Mouse (Mus musculus): ENCODE results near the gene Fcgr2b. TPM values are rescaled to one million over a fixed set of nuclear protein-coding genes. Genes with fewer than 3 reads are reported as not detected.

Fcgr2b gene
- polyA plus RNA-seq, 1 experiment, result 36.1 TPM

- DNase-seq (ENCODE audit: low spot score), result no peak
Measured at GRCm38 (mm10) chr1:170927378-170927777, 49.0 kb downstream of the Fcgr2b start, which contains the start of gene Fcrla. Fcrla (minus strand) TSS chr1:170927583.

DNA sequence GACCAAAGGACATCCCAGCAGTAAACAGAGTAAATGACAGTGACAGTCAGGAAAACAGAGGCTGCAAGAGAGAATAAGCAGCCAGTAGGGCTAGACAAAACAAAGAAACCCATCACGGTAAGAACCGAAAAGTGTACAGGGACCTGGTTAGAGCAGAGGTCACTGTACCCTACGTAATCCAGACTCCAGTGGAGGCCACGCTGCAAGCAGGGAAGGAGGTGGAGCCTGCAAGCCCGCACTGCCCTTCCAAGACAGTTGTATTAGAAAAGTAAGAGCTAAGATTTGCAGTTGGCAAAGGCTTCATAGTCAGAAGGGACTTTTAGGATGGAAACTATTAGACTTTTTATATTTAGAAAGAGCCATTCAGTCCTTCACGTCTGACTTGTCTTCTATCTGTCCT, 49.4 kb downstream of the Fcgr2b start:
- DNase-seq (ENCODE audit: low spot score), result no peak

GRCm38 (mm10) chr1:170924485-170924884, 51.9 kb downstream of the Fcgr2b start:
- DNase-seq (ENCODE audit: low spot score), result no peak

- no peak for DNase-seq (ENCODE audit: low spot score)
Measured at GRCm38 (mm10) chr1:170919308-170919707, 57.0 kb downstream of the Fcgr2b start.

- no peak for DNase-seq (ENCODE audit: low spot score)
Measured at GRCm38 (mm10) chr1:170915657-170916056, 60.7 kb downstream of the Fcgr2b start.

- DNase-seq (ENCODE audit: low spot score), result no peak
Measured at GRCm38 (mm10) chr1:170912891-170913615, 63.3 kb downstream of the Fcgr2b start, which contains the start of gene Fcrlb. Fcrlb (minus strand) TSS chr1:170912941.

DNA sequence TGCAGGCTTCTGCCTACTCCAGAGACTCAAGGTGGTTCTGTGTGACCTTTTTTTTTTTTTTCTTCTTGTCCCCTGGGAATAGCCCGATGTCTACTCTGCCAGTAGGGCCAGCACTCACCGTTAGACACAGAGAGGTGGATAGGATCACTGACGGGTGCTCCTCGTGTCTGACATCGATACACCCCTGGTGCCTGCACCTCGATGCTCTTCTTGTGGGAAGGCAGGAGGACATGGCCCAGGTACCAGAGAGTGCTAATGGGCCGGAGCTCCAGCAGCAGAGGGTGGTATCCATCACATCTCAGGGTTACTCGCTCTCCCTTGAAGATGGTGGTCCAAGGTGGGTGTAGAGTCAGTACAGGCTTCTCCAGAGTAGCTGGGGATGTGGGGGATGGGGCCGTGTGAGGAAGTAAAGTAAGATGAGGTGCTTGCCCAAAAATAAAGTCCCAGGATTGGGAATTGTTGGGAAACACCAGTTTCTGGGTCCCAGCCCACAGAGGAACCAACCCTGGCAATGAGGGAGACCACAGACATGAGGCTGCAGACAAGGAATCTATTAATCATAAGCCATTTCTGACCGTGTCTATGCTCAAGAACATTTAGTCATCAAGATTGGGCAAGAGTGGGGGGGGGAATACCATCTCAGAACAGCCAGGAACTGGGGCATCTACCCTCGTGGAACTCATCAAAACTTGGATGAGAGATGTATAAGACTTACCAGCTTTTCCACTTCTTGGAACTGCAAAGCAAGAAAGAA, 64.3 kb downstream of the Fcgr2b start:
- no peak for DNase-seq (ENCODE audit: low spot score)

Other genes with a start within 250 kb of the Fcgr2b start
- 12.6 and 14.3 TPM in 2 replicates for gene Atf6, start 108.8 kb downstream of the Fcgr2b start, polyA plus RNA-seq (2012; rRNA removed)
- 0.81 and 1.0 TPM in 2 replicates for gene Gm26620, start 91.5 kb downstream of the Fcgr2b start, polyA plus RNA-seq (2012; rRNA removed)
- 25.4 and 29.1 TPM in 2 replicates for gene Dusp12, start 91.0 kb downstream of the Fcgr2b start, polyA plus RNA-seq (2012; rRNA removed)
- 0.07 and 0.23 TPM in 2 replicates for gene Fcrlb, start 63.6 kb downstream of the Fcgr2b start, polyA plus RNA-seq (2012; rRNA removed)
- 0.50 and 0.78 TPM in 2 replicates for gene Fcrla, start 49.0 kb downstream of the Fcgr2b start, polyA plus RNA-seq (2012; rRNA removed)
- gene Fcgr4, start 42.4 kb upstream of the Fcgr2b start, polyA plus RNA-seq (2012; rRNA removed), result 2.7 and 5.9 TPM in 2 replicates
- 30.3 and 31.5 TPM in 2 replicates for gene Fcgr3, start 88.4 kb upstream of the Fcgr2b start, polyA plus RNA-seq (2012; rRNA removed)
- 11.3 and 12.6 TPM in 2 replicates for gene Cfap126, start 137.4 kb upstream of the Fcgr2b start, polyA plus RNA-seq (2012; rRNA removed)
- gene Sdhc, start 174.1 kb upstream of the Fcgr2b start, polyA plus RNA-seq (2012; rRNA removed), result 286 and 310 TPM in 2 replicates
- 24.1 and 28.5 TPM in 2 replicates for gene Mpz, start 174.2 kb upstream of the Fcgr2b start, polyA plus RNA-seq (2012; rRNA removed)
- 317 and 416 TPM in 2 replicates for gene Pcp4l1, start 219.7 kb upstream of the Fcgr2b start, polyA plus RNA-seq (2012; rRNA removed)
- gene Nr1i3, start 237.4 kb upstream of the Fcgr2b start, polyA plus RNA-seq (2012; rRNA removed), result 0.04 TPM in 1 of 2 replicates, not detected in the other
- gene Tomm40l, start 246.0 kb upstream of the Fcgr2b start, polyA plus RNA-seq (2012; rRNA removed), result 35.0 and 39.6 TPM in 2 replicates
- 1.0 and 1.8 TPM in 2 replicates for gene Apoa2, start 248.5 kb upstream of the Fcgr2b start, polyA plus RNA-seq (2012; rRNA removed)